Mouse (Mus musculus) ES-CJ7 (cell line): Measurements from ENCODE around the gene Pspn.

Source experiments
- DNase-seq: peaks from one replicate; pipeline ENCODE4 v3.0.0; 2011; ENCODE audit warnings: low read depth, low spot score

The Pspn gene

DNA sequence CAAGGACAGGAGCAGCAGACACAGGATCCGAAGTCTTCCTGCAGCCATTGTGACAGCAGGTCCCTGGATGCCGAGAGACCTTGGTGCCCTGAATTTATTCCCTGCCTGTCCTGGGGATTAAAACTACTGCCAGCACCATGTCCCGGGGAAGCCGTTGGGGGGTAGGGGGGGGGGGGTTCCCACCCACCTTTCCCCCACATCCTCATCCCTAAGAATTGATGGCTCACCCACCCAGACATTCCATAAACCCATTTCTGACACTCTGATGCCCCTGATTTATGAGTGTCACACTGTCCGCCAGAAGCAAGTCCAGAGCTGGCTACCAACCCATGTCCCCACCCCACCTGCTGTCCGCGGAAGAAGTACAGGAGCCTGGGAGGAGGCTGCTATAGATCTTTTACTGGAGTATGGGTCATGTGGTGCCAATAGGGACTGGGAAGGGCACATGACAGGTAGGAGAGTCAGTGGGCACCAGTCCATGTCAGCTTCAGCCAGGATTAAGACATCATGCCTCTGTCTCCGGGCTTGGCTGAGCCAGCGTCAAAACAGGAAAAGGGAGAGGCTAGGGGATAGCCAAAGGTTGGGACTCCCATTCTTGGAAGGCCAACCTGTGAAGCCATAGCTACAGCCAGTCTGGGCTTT lies at the start of gene Pspn:
Pspn (minus strand) TSS at position 51 of the 642 bp plus-strand sequence.
- no peak for DNase-seq

- no peak for DNase-seq
Measured at GRCm38 (mm10) chr17:57048816-57049215, 49.0 kb upstream of the Pspn start.

GRCm38 (mm10) chr17:57047406-57047805 lies 47.6 kb upstream of the Pspn start:
- peak; percentile 95 for DNase-seq

- DNase-seq: no peak
Measured at GRCm38 (mm10) chr17:57041554-57041953, 41.7 kb upstream of the Pspn start, which contains the start of gene Slc25a41. Gene Slc25a41 (minus strand): TSS chr17:57041654.

- DNase-seq: peak; percentile 64
Measured at GRCm38 (mm10) chr17:57038978-57039377, 39.2 kb upstream of the Pspn start.

- peak; percentile 26 for DNase-seq
Measured at GRCm38 (mm10) chr17:57032854-57033253, 33.0 kb upstream of the Pspn start.

DNA sequence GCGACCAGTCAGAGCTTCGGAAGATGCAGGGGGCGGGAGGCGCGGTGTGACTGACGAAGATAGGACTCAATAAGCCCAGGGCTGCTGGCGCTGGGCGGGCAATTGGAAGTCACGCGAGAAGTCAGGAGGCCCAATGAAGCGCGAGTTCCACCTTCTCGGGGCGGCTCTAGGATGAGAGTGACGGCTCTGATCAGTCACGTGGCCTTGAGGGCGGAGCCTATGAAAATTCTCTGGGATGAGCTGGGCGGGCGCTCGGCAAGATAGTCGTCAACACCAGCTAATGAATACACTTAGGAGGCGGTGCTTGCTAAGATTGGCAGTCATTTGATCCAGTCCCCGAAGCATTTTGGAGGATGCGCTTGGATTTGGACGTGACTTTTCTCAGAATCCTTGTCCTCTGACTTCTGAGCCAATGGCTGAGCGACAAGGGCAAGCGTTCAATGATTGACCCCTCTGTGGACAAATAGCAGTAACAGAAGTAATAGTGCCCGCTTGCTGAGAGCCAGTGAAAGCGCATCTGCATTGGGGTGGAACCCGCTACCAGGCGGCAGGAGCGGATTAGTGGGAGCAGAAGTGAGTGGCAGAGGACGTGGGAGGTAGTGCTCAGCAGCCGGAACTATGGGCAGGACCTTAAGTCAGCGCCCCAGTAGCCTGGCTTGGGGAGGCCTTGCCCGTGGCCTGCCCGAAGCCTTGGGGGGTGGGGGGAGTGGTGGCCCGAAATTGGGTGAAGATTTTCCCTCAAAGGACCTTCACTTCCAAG lies 32.0 kb upstream of the Pspn start:
- peak; percentile 100 for DNase-seq

GRCm38 (mm10) chr17:57030931-57031660 lies 31.3 kb upstream of the Pspn start, which contains the start of gene Khsrp:
Gene Khsrp (minus strand): TSS chr17:57031522.
- DNase-seq: peak; percentile 44

DNA sequence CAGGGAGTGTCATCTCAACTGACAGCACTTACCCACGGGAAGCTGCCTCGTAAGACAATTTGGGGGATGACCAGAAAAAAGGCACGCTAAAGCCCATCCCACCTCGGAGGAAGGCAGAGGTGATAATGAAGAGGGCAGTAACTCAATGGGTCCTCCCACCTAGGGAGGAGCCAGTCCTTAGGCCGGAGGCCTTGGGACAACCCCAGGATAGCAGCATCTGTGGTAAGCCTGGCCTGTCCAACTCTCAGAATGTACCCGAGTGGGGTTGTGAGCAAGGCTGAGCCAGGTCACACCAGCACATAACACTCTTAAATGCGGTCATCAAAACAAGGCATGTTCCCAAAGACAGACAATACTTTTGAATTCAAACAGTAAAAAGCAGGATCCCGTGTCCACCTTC lies 29.9 kb upstream of the Pspn start:
- no peak for DNase-seq

GRCm38 (mm10) chr17:57027471-57027870 lies 27.7 kb upstream of the Pspn start:
- no peak for DNase-seq

DNA sequence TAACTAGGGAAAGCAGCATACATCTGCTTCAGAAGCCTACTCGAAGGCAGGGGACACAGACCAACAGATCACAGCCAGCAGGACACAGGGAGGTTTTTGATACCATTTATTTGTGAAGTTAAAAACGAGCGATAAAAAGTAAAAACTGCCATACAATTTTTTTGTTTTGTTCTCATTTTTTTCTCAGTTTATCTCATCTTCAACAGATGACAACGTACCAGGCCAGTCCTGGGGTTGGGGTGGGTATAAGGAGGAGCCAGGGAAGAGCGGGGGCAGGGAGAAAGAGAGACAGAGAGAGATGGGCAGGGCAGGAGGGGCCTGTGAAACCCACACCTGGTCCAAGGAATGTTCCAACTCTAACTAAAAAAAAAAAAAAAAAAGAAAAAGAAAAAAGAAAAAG lies 21.1 kb upstream of the Pspn start:
- DNase-seq: no peak

- DNase-seq: no peak
Measured at GRCm38 (mm10) chr17:57019693-57020092, 19.9 kb upstream of the Pspn start.

DNA sequence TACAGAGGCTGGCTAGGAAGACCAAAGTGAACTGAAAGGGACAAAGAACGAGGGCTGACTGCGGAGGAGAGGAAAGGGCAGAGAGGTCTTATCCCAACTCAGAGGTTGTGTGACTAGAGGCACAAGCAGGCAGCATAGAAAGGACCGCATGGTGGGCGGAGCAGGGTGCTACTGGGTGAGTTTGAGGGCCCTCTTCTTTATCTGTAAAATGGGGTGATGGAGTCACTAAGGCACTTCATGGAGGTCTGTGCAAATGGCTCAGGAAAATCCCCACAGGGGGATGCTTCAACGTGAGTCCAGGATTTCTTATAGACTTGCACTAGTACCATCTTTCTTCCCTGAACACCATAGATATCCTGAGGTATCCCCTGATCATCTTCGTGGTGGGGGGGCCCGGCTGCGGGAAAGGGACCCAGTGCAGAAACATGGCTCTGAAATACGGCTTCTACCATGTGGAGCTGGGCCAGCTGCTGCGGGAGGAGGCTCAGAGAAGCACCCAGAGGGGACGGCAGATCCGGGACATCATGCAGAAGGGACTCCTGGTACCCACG lies 12.5 kb upstream of the Pspn start:
- DNase-seq: no peak

GRCm38 (mm10) chr17:57011236-57012141 lies 11.7 kb upstream of the Pspn start, which contains the start of the genes Gtf2f1 and Gm17949:
Gene Gtf2f1 (minus strand): TSS chr17:57011288.
Gene Gm17949 (plus strand): TSS chr17:57011469.
- peak; percentile 99 for DNase-seq

GRCm38 (mm10) chr17:57010911-57011235 lies 11.1 kb upstream of the Pspn start:
- no peak for DNase-seq

- DNase-seq: peak; percentile 66
Measured at GRCm38 (mm10) chr17:57007137-57007905, 7.5 kb upstream of the Pspn start.

DNA sequence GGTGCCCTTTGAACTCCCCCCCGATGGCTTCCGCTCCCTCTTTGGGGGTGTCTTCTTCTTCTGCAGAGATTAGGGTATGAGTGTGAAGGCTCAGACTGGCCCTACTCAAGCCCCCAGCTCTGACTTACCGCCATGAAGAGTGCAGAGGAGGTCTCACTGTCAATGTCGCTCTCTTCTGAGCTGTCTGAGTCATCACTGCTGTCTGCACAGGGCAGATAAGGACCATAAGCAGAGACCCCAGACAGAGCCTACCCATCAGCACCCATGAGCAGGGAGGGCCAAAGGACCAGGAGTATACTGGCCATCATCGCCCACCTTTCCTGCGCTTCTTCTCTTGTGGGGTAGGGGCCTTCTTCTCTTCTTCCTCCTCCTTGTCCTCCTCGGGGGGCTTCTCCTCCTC lies 4.2 kb upstream of the Pspn start:
- DNase-seq: no peak

DNA sequence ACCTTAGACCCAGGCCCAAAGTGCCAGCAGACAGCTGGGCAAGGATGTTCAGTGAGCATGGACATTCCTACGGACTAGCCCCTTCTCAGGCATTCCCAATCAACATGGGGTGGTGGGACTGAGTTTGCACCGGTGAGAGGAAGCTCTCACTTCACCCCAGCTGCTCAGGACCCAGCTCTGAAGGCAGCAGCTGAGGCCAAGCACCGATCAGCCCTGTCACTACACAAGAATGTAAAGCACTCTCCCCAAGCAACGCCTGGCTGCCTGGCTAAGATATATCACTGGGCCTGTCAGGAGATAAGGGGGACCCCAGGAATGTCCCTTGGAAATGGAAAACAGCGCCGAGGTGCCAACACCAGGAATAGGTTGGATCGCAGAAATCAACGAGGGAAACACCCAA lies 1.4 kb upstream of the Pspn start:
- no peak for DNase-seq

DNA sequence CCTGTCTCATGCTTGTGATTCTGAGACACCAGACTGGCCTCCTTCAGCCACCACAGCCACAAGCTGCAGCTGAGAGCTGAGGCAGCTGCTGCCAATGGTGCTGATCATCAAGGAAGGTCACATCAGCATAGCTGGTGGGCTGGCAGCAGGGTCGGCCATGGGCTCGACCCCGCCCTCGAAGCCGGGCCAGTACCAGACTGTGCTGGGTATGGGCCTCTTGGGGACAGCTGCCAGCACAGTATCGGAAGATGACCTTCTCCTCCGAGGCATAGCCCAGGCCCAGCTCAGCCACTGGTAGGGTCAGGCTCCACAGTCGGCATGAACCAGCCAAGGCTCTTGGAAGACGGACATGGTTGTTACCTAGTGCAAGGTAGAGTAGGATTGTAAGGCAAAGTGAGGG lies 404 bp downstream of the Pspn start:
- DNase-seq: no peak

GRCm38 (mm10) chr17:56997029-56997667 lies 2.7 kb downstream of the Pspn start, which contains the start of gene Alkbh7:
Gene Alkbh7 (plus strand): TSS chr17:56997339.
- peak; percentile 100 for DNase-seq
